Mouse (Mus musculus) ES-Bruce4 (cell line): Measurements from ENCODE around the gene Rab15. TPM values are rescaled to one million over a fixed set of nuclear protein-coding genes. Genes with fewer than 3 reads are reported as not detected.

Source experiments
- H3K27ac ChIP-seq: 2 replicates; pipeline ENCODE4 v1.5.1; 2012; ENCODE audit warnings: low read length, inconsistent platforms; ENCODE audit not compliant: insufficient read depth
- H3K27me3 ChIP-seq: 2 replicates; pipeline ENCODE4 v1.6.1; 2012; ENCODE audit warnings: mild to moderate bottlenecking, low read length, inconsistent platforms; ENCODE audit not compliant: control insufficient read depth, poor library complexity, insufficient read depth, severe bottlenecking
- H3K36me3 ChIP-seq: 2 replicates; pipeline ENCODE4 v1.6.1; 2012; ENCODE audit warnings: inconsistent platforms, mild to moderate bottlenecking, low read length, moderate library complexity; ENCODE audit not compliant: control insufficient read depth, poor library complexity, insufficient read depth, severe bottlenecking
- H3K4me1 ChIP-seq: one replicate; pipeline ENCODE4 v1.8.1; 2011; ENCODE audit warnings: low read length; ENCODE audit not compliant: control insufficient read depth, insufficient read depth
- H3K4me3 ChIP-seq: 2 replicates; pipeline ENCODE4 v1.5.1; 2011; ENCODE audit warnings: low read depth, mild to moderate bottlenecking, low read length
- H3K9ac ChIP-seq: 2 replicates; pipeline ENCODE4 v1.6.1; 2012; ENCODE audit warnings: low read depth, mild to moderate bottlenecking, inconsistent platforms; ENCODE audit not compliant: poor library complexity, severe bottlenecking
- H3K9me3 ChIP-seq: replicated peaks from 2 replicates; pipeline ENCODE4 v1.6.1; 2012; ENCODE audit warnings: mild to moderate bottlenecking, low read length, inconsistent platforms; ENCODE audit not compliant: control insufficient read depth, poor library complexity, insufficient read depth, severe bottlenecking
- CTCF ChIP-seq: IDR thresholded peaks from one replicate; pipeline ENCODE4 v1.8.1; 2011; ENCODE audit warnings: low read depth, low read length
- EP300 ChIP-seq: IDR thresholded peaks from 2 replicates; pipeline ENCODE4 v1.6.1; 2011; ENCODE audit warnings: low read depth, low read length; ENCODE audit not compliant: insufficient read depth
- POLR2A ChIP-seq: IDR thresholded peaks from one replicate; pipeline ENCODE4 v1.8.1; 2011; ENCODE audit warnings: low read length; ENCODE audit not compliant: insufficient read depth
- polyA plus RNA-seq: library from polyadenylated mRNA; stranded (reverse); fragments of >200 nt; gene quantifications from 2 replicates; pipeline ENCODE4 v1.2.4, GENCODE M21; 2011; ENCODE audit warnings: low read depth; ENCODE audit not compliant: missing spikeins, insufficient read depth, insufficient read length

Gene Rab15
- polyA plus RNA-seq, 1 experiment: 34.2 TPM

DNA sequence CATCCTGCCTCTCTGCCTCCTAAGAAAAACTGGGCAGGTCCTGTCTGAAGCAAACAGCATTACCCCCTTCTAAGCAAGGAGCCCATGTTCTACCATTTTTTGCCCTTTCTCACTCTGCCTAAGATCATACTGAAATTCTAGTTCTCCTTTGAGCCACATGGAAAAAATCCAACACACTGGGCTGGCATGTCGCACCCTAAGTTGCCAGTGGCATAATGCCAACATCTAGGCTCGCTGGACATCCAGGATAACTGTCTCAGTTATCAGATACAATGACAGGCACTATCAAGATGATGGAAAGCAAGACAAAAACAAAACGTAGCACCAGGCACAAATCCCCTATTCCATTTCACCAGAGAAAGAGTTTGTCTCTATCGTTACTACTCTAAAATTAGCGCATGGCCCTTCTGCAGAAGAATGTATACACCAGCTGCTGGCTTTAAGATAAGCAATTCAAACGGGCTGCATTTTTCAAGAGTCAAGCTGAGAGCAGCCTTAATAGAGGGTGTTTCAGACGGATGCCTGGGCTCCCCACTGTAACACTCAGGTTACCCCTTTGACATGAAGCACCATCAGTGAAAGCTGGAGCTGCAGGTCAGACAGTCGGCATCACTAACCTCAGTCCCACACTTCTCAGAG lies 32.1 kb downstream of the Rab15 start:
- Histone ChIP-seq H3K4me1 (no peaks in the 10 kb centered on the region), H3K27ac (no peak overlapping the region), H3K36me3 (no peaks in the 10 kb centered on the region), H3K9me3 (no peaks in the 10 kb centered on the region), H3K4me3 (no peak overlapping the region), H3K9ac (no peak overlapping the region), H3K27me3 (no peaks in the 10 kb centered on the region)
- TF ChIP-seq POLR2A (no peak), CTCF (no peak), EP300 (no peak)

DNA sequence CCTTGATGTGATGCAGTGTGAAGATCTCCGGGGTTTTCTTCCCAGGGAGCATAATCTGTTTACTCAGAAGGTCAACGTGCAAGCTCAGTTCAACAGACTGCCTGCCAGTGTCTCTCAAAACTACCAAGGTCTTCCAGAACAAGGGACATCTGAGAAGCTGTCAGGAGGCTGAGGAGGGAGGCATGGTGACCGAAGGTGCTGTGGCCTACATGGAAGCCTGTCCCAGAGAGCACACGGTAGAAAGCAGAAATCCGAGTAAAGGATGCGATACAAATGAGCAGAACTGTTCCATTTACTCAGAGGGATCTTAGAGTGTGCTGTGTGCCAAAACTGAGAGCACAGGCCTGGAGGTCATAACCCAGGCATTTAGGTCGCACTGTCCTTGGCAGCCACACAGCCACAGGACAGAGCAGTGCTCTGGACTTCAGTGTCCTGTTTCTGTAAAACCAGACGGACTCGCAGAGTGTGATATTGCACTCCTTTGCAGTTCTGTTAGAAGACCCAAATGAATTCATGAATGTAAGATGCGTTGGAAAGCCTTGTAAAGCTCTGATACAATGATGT lies 38.6 kb downstream of the Rab15 start:
- no peaks in the 10 kb centered on the region for H3K36me3 ChIP-seq
- no peak overlapping the region for H3K27ac ChIP-seq
- H3K27me3 ChIP-seq: no peaks in the 10 kb centered on the region
- TF ChIP-seq POLR2A: no peak
- no peak for TF ChIP-seq CTCF
- TF ChIP-seq EP300: no peak
- H3K9ac ChIP-seq: no peak overlapping the region
- no peaks in the 10 kb centered on the region for H3K4me1 ChIP-seq
- no peak overlapping the region for H3K4me3 ChIP-seq
- H3K9me3 ChIP-seq: no peaks in the 10 kb centered on the region

DNA sequence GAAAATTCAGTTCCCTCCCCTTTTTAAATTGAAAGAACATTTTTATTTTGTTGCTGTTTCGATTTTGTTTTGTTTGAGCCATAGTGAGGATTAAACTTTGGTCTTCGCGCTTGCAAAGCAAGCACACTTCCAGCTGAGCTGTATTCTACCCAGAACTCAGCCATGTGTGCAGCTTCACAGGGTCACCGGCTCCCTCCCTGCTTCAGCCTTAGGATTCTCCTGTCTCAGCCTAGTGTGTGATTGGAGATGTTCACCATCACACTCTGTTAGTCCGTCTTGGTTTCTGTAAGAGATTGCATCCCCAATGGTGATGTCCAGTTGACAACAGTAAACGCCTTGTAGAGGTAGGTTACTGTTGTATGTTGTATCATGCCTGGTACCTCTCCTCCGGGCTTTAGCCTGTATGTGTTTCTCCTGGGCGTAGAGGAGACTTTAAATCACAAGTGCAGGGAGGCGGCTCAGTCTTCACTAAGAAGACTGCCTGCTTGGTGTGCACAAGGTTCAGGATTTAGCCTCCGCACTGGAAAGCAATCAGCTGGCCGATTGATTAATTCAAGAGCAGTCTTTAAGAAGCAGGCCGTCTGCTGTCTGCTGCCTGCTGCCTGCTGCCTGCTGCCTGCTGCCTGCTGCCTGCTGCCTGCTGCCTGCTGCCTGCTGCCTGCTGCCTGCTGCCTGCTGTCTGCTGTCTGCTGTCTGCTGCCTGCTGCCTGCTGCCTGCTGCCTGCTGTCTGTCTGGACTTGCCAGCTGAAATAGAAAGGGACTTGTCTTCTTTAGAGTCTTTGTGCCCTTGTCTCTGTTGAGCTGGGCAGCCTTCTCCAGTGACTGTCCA lies 41.9 kb downstream of the Rab15 start:
- H3K4me1 ChIP-seq: no peaks in the 10 kb centered on the region
- H3K4me3 ChIP-seq: no peak overlapping the region
- H3K27ac ChIP-seq: no peak overlapping the region
- H3K9me3 ChIP-seq: no peaks in the 10 kb centered on the region
- no peaks in the 10 kb centered on the region for H3K36me3 ChIP-seq
- H3K27me3 ChIP-seq: no peaks in the 10 kb centered on the region
- H3K9ac ChIP-seq: no peak overlapping the region
- TF ChIP-seq EP300 (no peak), CTCF (no peak), POLR2A (no peak)

DNA sequence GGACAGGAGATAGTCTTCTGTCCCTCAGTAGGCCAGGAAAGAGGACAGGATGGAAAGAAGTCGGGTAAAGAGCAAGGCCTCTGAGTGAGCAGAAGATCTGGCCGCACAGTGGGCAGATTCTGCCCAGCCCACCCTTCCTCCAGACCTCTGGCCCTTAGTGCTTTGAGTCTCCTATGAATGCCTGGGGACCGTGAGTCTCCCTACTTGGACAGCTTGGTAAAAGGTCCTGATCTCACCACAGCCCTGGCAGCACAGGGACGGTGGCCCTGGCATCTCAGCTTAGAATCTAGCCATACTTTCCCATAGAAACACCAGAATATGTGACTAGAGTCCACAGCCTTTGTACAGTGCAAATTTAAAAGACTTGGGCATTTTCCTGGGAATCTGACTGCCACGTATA lies 42.8 kb downstream of the Rab15 start:
- Histone ChIP-seq H3K9me3 (no peaks in the 10 kb centered on the region), H3K4me3 (no peak overlapping the region), H3K9ac (no peak overlapping the region), H3K27me3 (no peaks in the 10 kb centered on the region), H3K36me3 (no peaks in the 10 kb centered on the region), H3K4me1 (no peaks in the 10 kb centered on the region), H3K27ac (no peak overlapping the region)
- TF ChIP-seq POLR2A (no peak), EP300 (no peak), CTCF (no peak)

GRCm38 (mm10) chr12:76778305-76779083 lies 44.2 kb downstream of the Rab15 start:
- Histone ChIP-seq H3K27me3 (no peaks in the 10 kb centered on the region), H3K36me3 (no peaks in the 10 kb centered on the region), H3K9me3 (no peaks in the 10 kb centered on the region), H3K4me1 (no peaks in the 10 kb centered on the region), H3K9ac (no peak overlapping the region), H3K4me3 (no peak overlapping the region), H3K27ac (no peak overlapping the region)
- TF ChIP-seq CTCF (no peak), EP300 (no peak), POLR2A (no peak)
